ENCODE assay signal across 24 mouse cellular contexts in genomic region chr16:10433344-10433743, GRCm38 (mm10). TPM values are rescaled to one million over a fixed set of nuclear protein-coding genes. Genes with fewer than 3 reads are reported as not detected.
DNase-seq lines count a peak whose midpoint lies in the region; ATAC-seq and TF ChIP-seq lines count a peak whose summit lies in the region.
"Had no signal": no experiment of that assay in that cellular context is flagged by ENCODE, and none has a peak within 500 bp of the region (broad histone marks: within the 10 kb centered on the region; RNA-seq: fewer than 3 reads in every experiment).

No protein-coding gene starts in this region.

- no peak overlapping the region for H3K9ac ChIP-seq in forebrain, embryonic 11.5 days (ENCODE audit: low read length)
- no peak overlapping the region for H3K9ac ChIP-seq in forebrain, embryonic 13.5 days
- H3K9ac ChIP-seq: embryonic facial prominence, embryonic 12.5 days; forebrain, embryonic 12.5 days; forebrain, postnatal 0 days; heart, embryonic 15.5 days; hindbrain, embryonic 13.5 days had no signal

- WGBS in forebrain, embryonic 11.5 days = 91% methylated on average over 5 of the region's 5 CpGs
- WGBS in forebrain, embryonic 13.5 days = 92% methylated on average over 5 of the region's 5 CpGs
- WGBS in bone marrow, adult 2 months = 51% methylated on average over 5 of the region's 5 CpGs
- WGBS in small intestine, adult 2 months = 88% methylated on average over 5 of the region's 5 CpGs

- no peaks in the 10 kb centered on the region for H3K9me3 ChIP-seq in forebrain, embryonic 11.5 days (ENCODE audit: control insufficient read depth, low read length)
- no peaks in the 10 kb centered on the region for H3K9me3 ChIP-seq in forebrain, embryonic 13.5 days (replicated peaks)
- H3K9me3 ChIP-seq: embryonic facial prominence, embryonic 12.5 days; forebrain, embryonic 12.5 days; heart, embryonic 10.5 days; heart, embryonic 15.5 days; hindbrain, embryonic 13.5 days had no signal

- TF ChIP-seq CTCF in bone marrow, adult 2 months (IDR thresholded peaks at IDR 0.05; ENCODE audit: control insufficient read depth, insufficient read depth, low read length) = 0 out of 2 replicates have a peak, but pooled peaks have one; percentile 4
- no peak for TF ChIP-seq CTCF in small intestine, adult 2 months (IDR thresholded peaks at IDR 0.05; ENCODE audit: extremely low read depth, insufficient read length, insufficient replicate concordance, low read depth, low read length)

- no peak for TF ChIP-seq POLR2A in bone marrow, adult 2 months (IDR thresholded peaks at IDR 0.05; ENCODE audit: borderline replicate concordance, control insufficient read depth, low read depth, low read length)
- TF ChIP-seq POLR2A in small intestine, adult 2 months (IDR thresholded peaks at IDR 0.05; ENCODE audit: low read depth, low read length) = no peak

- H3K27ac ChIP-seq in forebrain, embryonic 11.5 days (ENCODE audit: low read depth, low read length) = no peak overlapping the region
- H3K27ac ChIP-seq in forebrain, embryonic 13.5 days = no peak overlapping the region
- no peak overlapping the region for H3K27ac ChIP-seq in bone marrow, adult 2 months (ENCODE audit: control insufficient read depth, insufficient read depth, low read depth, low read length, poor library complexity)
- peak overlapping the region; percentile 93; the same call in 1 of the 2 replicates for H3K27ac ChIP-seq in small intestine, adult 2 months (ENCODE audit: insufficient read depth, low read depth, low read length)
- H3K27ac ChIP-seq: embryonic facial prominence, embryonic 12.5 days; forebrain, embryonic 12.5 days; heart, embryonic 10.5 days; heart, embryonic 15.5 days; hindbrain, embryonic 13.5 days; hindbrain, postnatal 0 days had no signal

- H3K36me3 ChIP-seq in forebrain, embryonic 11.5 days (ENCODE audit: control insufficient read depth, insufficient read depth, low read length) = no peaks in the 10 kb centered on the region
- peaks cover 20% of the 10 kb centered on the region for H3K36me3 ChIP-seq in forebrain, embryonic 13.5 days (ENCODE audit: poor library complexity, severe bottlenecking)
- no peaks in the 10 kb centered on the region for H3K36me3 ChIP-seq in small intestine, adult 2 months (ENCODE audit: control insufficient read depth, insufficient read depth, low read length)
- H3K36me3 ChIP-seq: heart, embryonic 15.5 days had no signal

- no peaks in the 10 kb centered on the region for H3K27me3 ChIP-seq in forebrain, embryonic 11.5 days (ENCODE audit: control insufficient read depth, insufficient read depth, low read length)
- H3K27me3 ChIP-seq in forebrain, embryonic 13.5 days = no peaks in the 10 kb centered on the region
- no peaks in the 10 kb centered on the region for H3K27me3 ChIP-seq in small intestine, adult 2 months (ENCODE audit: control insufficient read depth, insufficient read depth, low read length)
- H3K27me3 ChIP-seq: embryonic facial prominence, embryonic 12.5 days; forebrain, embryonic 12.5 days; heart, embryonic 15.5 days; hindbrain, embryonic 13.5 days had no signal

- no peak overlapping the region for H3K4me2 ChIP-seq in forebrain, embryonic 11.5 days (ENCODE audit: low read depth, low read length, severe bottlenecking)
- no peak overlapping the region for H3K4me2 ChIP-seq in forebrain, embryonic 13.5 days
- H3K4me2 ChIP-seq: embryonic facial prominence, embryonic 12.5 days; forebrain, embryonic 12.5 days; heart, embryonic 15.5 days; hindbrain, embryonic 13.5 days had no signal

- no peaks in the 10 kb centered on the region for H3K4me1 ChIP-seq in forebrain, embryonic 11.5 days (replicated peaks; ENCODE audit: control insufficient read depth, insufficient read depth, low read length)
- H3K4me1 ChIP-seq in forebrain, embryonic 13.5 days = no peaks in the 10 kb centered on the region
- H3K4me1 ChIP-seq in bone marrow, adult 2 months (ENCODE audit: control insufficient read depth, insufficient read depth, low read length) = peaks cover 2% of the 10 kb centered on the region; the same call in 1 of the 2 replicates
- H3K4me1 ChIP-seq in small intestine, adult 2 months (ENCODE audit: control insufficient read depth, insufficient read depth, insufficient read length, low read length) = peaks cover 32% of the 10 kb centered on the region; the same call in 1 of the 2 replicates
- H3K4me1 ChIP-seq: embryonic facial prominence, embryonic 12.5 days; forebrain, embryonic 12.5 days; heart, embryonic 15.5 days; hindbrain, embryonic 13.5 days had no signal

- no peak for ATAC-seq in forebrain, embryonic 11.5 days (replicated peaks; ENCODE audit: low FRiP score)
- no peak for ATAC-seq in forebrain, embryonic 13.5 days
- ATAC-seq in granulocyte monocyte progenitor cell, adult 5-6 weeks (replicated peaks; ENCODE audit: poor library complexity, severe bottlenecking) = peak; percentile 55
- ATAC-seq: forebrain, postnatal 0 days; hindbrain, postnatal 0 days had no signal

- H3K4me3 ChIP-seq in forebrain, embryonic 11.5 days (ENCODE audit: low read depth, low read length) = no peak overlapping the region
- H3K4me3 ChIP-seq in forebrain, embryonic 13.5 days = no peak overlapping the region
- H3K4me3 ChIP-seq in bone marrow, adult 2 months (replicated peaks; ENCODE audit: control insufficient read depth, low read depth, low read length) = no peak overlapping the region
- no peak overlapping the region for H3K4me3 ChIP-seq in small intestine, adult 2 months (ENCODE audit: low read depth, low read length)
- H3K4me3 ChIP-seq: embryonic facial prominence, embryonic 12.5 days; forebrain, embryonic 12.5 days; heart, embryonic 10.5 days; heart, embryonic 15.5 days; hindbrain, embryonic 13.5 days had no signal

- peak; percentile 44 for DNase-seq in forebrain, embryonic 11.5 days (ENCODE audit: low spot score)
- DNase-seq in MN1 (ENCODE audit: low spot score) = no peak
- DNase-seq in urinary bladder, postnatal 25 days (ENCODE audit: low spot score) = no peak
- DNase-seq: adrenal gland, postnatal 10 days; cerebellum, adult 11 months; cerebellum, adult 8-10 months; cerebellum, postnatal 14 days; forebrain, postnatal 0 days; gastrocnemius, postnatal 25 days; heart, adult 11 months; heart, postnatal 14 days had no signal

RNA-seq across cellular contexts. Expression of gene Tvp23a, which starts 13.8 kb away (rescaled TPM):
- polyA plus RNA-seq in forebrain, embryonic 11.5 days (2014; fragmentation: Nextera tagmentation; extraction: Ambion mirVana) = 22.8 and 23.8 TPM in 2 replicates
- polyA plus RNA-seq in forebrain, embryonic 13.5 days (2015; fragmentation: Nextera tagmentation; extraction: Ambion mirVana) = 37.1 and 39.8 TPM in 2 replicates
- polyA plus RNA-seq in bone marrow, adult 2 months (2011; ENCODE audit: insufficient read depth, insufficient read length, low replicate concordance, missing spikeins) = 0.85 TPM in 1 of 2 replicates, not detected in the other
- total RNA-seq in granulocyte monocyte progenitor cell, adult 5-6 weeks (2014; fragmentation: Nextera tagmentation) = not detected in 2 replicates
- not detected in 2 replicates for total RNA-seq in granulocyte monocyte progenitor cell, adult 5-6 weeks (2017)
- 0.88 and 1.4 TPM in 2 replicates for polyA plus RNA-seq in small intestine, adult 2 months (2012; rRNA removed)
- total RNA-seq: hematopoietic stem cell, adult 5-6 weeks had no signal

RNA-seq across cellular contexts. Expression of gene Nubp1, which starts 21.6 kb away (rescaled TPM):
- polyA plus RNA-seq in forebrain, embryonic 11.5 days (2014; fragmentation: Nextera tagmentation; extraction: Ambion mirVana) = 69.1 and 71.3 TPM in 2 replicates
- 51.9 and 56.4 TPM in 2 replicates for polyA plus RNA-seq in forebrain, embryonic 13.5 days (2015; fragmentation: Nextera tagmentation; extraction: Ambion mirVana)
- polyA plus RNA-seq in bone marrow, adult 2 months (2011; ENCODE audit: insufficient read depth, insufficient read length, low replicate concordance, missing spikeins) = 12.7 and 21.4 TPM in 2 replicates
- total RNA-seq in granulocyte monocyte progenitor cell, adult 5-6 weeks (2014; fragmentation: Nextera tagmentation) = 45.9 and 48.0 TPM in 2 replicates
- total RNA-seq in granulocyte monocyte progenitor cell, adult 5-6 weeks (2017) = 41.9 and 58.3 TPM in 2 replicates
- 11.1 and 20.3 TPM in 2 replicates for polyA plus RNA-seq in small intestine, adult 2 months (2012; rRNA removed)

RNA-seq across cellular contexts. Expression of gene Tekt5, which starts 38.1 kb away (rescaled TPM):
- 0.15 TPM in 1 of 2 replicates, not detected in the other for polyA plus RNA-seq in forebrain, embryonic 11.5 days (2014; fragmentation: Nextera tagmentation; extraction: Ambion mirVana)
- 0.74 and 1.4 TPM in 2 replicates for polyA plus RNA-seq in forebrain, embryonic 13.5 days (2015; fragmentation: Nextera tagmentation; extraction: Ambion mirVana)
- polyA plus RNA-seq in bone marrow, adult 2 months (2011; ENCODE audit: insufficient read depth, insufficient read length, low replicate concordance, missing spikeins) = 0.77 TPM in 1 of 2 replicates, not detected in the other
- total RNA-seq in granulocyte monocyte progenitor cell, adult 5-6 weeks (2014; fragmentation: Nextera tagmentation) = 0.49 TPM in 1 of 2 replicates, not detected in the other
- total RNA-seq in granulocyte monocyte progenitor cell, adult 5-6 weeks (2017) = not detected in 2 replicates
- polyA plus RNA-seq in small intestine, adult 2 months (2012; rRNA removed) = 0.08 TPM in 1 of 2 replicates, not detected in the other
- total RNA-seq: gastrocnemius, adult 18-20 months; gastrocnemius, postnatal 25 days; hematopoietic stem cell, adult 5-6 weeks had no signal
- polyA plus RNA-seq: C2C12; embryonic facial prominence, embryonic 12.5 days had no signal

RNA-seq across cellular contexts. Expression of gene Ciita, which starts 46.5 kb away (rescaled TPM):
- polyA plus RNA-seq in forebrain, embryonic 11.5 days (2014; fragmentation: Nextera tagmentation; extraction: Ambion mirVana) = 0.35 and 0.63 TPM in 2 replicates
- 0.29 and 0.40 TPM in 2 replicates for polyA plus RNA-seq in forebrain, embryonic 13.5 days (2015; fragmentation: Nextera tagmentation; extraction: Ambion mirVana)
- polyA plus RNA-seq in bone marrow, adult 2 months (2011; ENCODE audit: insufficient read depth, insufficient read length, low replicate concordance, missing spikeins) = 4.0 and 11.8 TPM in 2 replicates
- total RNA-seq in granulocyte monocyte progenitor cell, adult 5-6 weeks (2014; fragmentation: Nextera tagmentation) = 2.3 TPM in 1 of 2 replicates, not detected in the other
- 0.09 and 0.52 TPM in 2 replicates for total RNA-seq in granulocyte monocyte progenitor cell, adult 5-6 weeks (2017)
- 5.9 and 17.0 TPM in 2 replicates for polyA plus RNA-seq in small intestine, adult 2 months (2012; rRNA removed)
- total RNA-seq: forebrain, postnatal 0 days; hindbrain, postnatal 0 days had no signal
- polyA plus RNA-seq: C2C12 had no signal
